Mouse (Mus musculus) gastrocnemius, postnatal 10 days (tissue): ENCODE data around the gene Hpse. TPM values are rescaled to one million over a fixed set of nuclear protein-coding genes. Genes with fewer than 3 reads are reported as not detected.

Source experiments
- DNase-seq: peaks from one replicate; pipeline ENCODE4 v3.0.0; 2021; ENCODE audit warnings: mixed read lengths
- total RNA-seq, 2 experiments: library from RNA; stranded (reverse); gene quantifications; 2 replicates each; pipeline ENCODE4 v1.2.3; 2021

Gene Hpse
- total RNA-seq, 2 experiments from 2014 or later, result 1.2 to 1.5 TPM

- no peak for DNase-seq
Measured at GRCm38 (mm10) chr5:100642316-100642715, 77.2 kb downstream of the Hpse start.

GRCm38 (mm10) chr5:100638483-100638882, 81.0 kb downstream of the Hpse start:
- DNase-seq, result no peak

- peak; percentile 22 for DNase-seq
Measured at GRCm38 (mm10) chr5:100636794-100637544, 82.5 kb downstream of the Hpse start.

GRCm38 (mm10) chr5:100635908-100636307, 83.6 kb downstream of the Hpse start:
- no peak for DNase-seq

- no peak for DNase-seq
Measured at GRCm38 (mm10) chr5:100634885-100635478, 84.5 kb downstream of the Hpse start.

GRCm38 (mm10) chr5:100632540-100633129, 86.9 kb downstream of the Hpse start:
- no peak for DNase-seq

Other genes with a start within 250 kb of the Hpse start
- gene Lin54, start 219.1 kb downstream of the Hpse start, total RNA-seq, result 1 to 10 TPM; 6.9 to 9.7 TPM
- 100 to 1,000 TPM; 102 to 107 TPM for gene Cops4, start 201.4 kb downstream of the Hpse start, total RNA-seq
- gene Plac8, start 147.5 kb downstream of the Hpse start, total RNA-seq, result 1 to 10 TPM; 1.8 to 4.4 TPM
- 10 to 100 TPM; 41.1 to 45.0 TPM for gene Coq2, start 44.6 kb downstream of the Hpse start, total RNA-seq
- gene Helq, start 78.9 kb upstream of the Hpse start, total RNA-seq, result 1 to 10 TPM; 4.5 to 6.0 TPM
- 10 to 100 TPM; 68.3 to 83.5 TPM for gene Mrps18c, start 78.9 kb upstream of the Hpse start, total RNA-seq
- gene Abraxas1, start 101.2 kb upstream of the Hpse start, total RNA-seq, result 1 to 10 TPM; 7.2 to 8.4 TPM
- 1 to 10 TPM; 2.8 to 4.8 TPM for gene Gpat3, start 126.0 kb upstream of the Hpse start, total RNA-seq